Mouse (Mus musculus): ENCODE results near the gene Tufm.
"Not testable (repeated sequence)": the region's sequence is repeated elsewhere in the genome, so short reads cannot be mapped to it uniquely, and the experiment has no call there.

The Tufm gene

GRCm38 (mm10) chr7:126465246-126466030 lies 21.7 kb upstream of the Tufm start:
- DNase-seq (ENCODE audit: low spot score): no peak

GRCm38 (mm10) chr7:126466116-126466515 lies 21.0 kb upstream of the Tufm start:
- DNase-seq (ENCODE audit: low spot score): no peak

- no peak for DNase-seq (ENCODE audit: low spot score)
These were observed 20.5 kb upstream of the Tufm start for GRCm38 (mm10) chr7:126466707-126467106.

- DNase-seq (ENCODE audit: low spot score): no peak
These were observed 19.9 kb upstream of the Tufm start for GRCm38 (mm10) chr7:126467271-126467670.

- DNase-seq (ENCODE audit: low spot score): no peak
These were observed 19.1 kb upstream of the Tufm start for GRCm38 (mm10) chr7:126467834-126468627.

GRCm38 (mm10) chr7:126470077-126470476 lies 17.1 kb upstream of the Tufm start:
- no peak for DNase-seq (ENCODE audit: low spot score)

GRCm38 (mm10) chr7:126471361-126471760 lies 15.8 kb upstream of the Tufm start:
- no peak for DNase-seq (ENCODE audit: low spot score)

GRCm38 (mm10) chr7:126471853-126472252 lies 15.3 kb upstream of the Tufm start:
- DNase-seq (ENCODE audit: low spot score): no peak

- DNase-seq (ENCODE audit: low spot score): no peak
These were observed 14.9 kb upstream of the Tufm start for GRCm38 (mm10) chr7:126472306-126472705.

GRCm38 (mm10) chr7:126472713-126473112 lies 14.4 kb upstream of the Tufm start:
- no peak for DNase-seq (ENCODE audit: low spot score)

GRCm38 (mm10) chr7:126473470-126474086 lies 13.6 kb upstream of the Tufm start:
- DNase-seq (ENCODE audit: low spot score): no peak

- DNase-seq (ENCODE audit: low spot score): no peak
These were observed 12.6 kb upstream of the Tufm start for GRCm38 (mm10) chr7:126474486-126474955.

GRCm38 (mm10) chr7:126474993-126475581 lies 12.1 kb upstream of the Tufm start, which contains the start of gene Sh2b1:
Gene Sh2b1, minus strand, starts transcription at chr7:126475424.
- no peak for DNase-seq (ENCODE audit: low spot score)

GRCm38 (mm10) chr7:126481699-126482098 lies 5.5 kb upstream of the Tufm start:
- no peak for DNase-seq (ENCODE audit: low spot score)

- no peak for DNase-seq (ENCODE audit: low spot score)
These were observed 4.7 kb upstream of the Tufm start for GRCm38 (mm10) chr7:126482392-126482871.

- DNase-seq (ENCODE audit: low spot score): not testable (repeated sequence)
These were observed 640 bp downstream of the Tufm start for GRCm38 (mm10) chr7:126487617-126488385.

- no peak for DNase-seq (ENCODE audit: low spot score)
These were observed 3.8 kb downstream of the Tufm start for GRCm38 (mm10) chr7:126491005-126491404.

GRCm38 (mm10) chr7:126491973-126492372 lies 4.8 kb downstream of the Tufm start:
- no peak for DNase-seq (ENCODE audit: low spot score)

- no peak for DNase-seq (ENCODE audit: low spot score)
These were observed 7.0 kb downstream of the Tufm start for GRCm38 (mm10) chr7:126494120-126494519.

GRCm38 (mm10) chr7:126496475-126496874 lies 9.3 kb downstream of the Tufm start:
- DNase-seq (ENCODE audit: low spot score): no peak

- no peak for DNase-seq (ENCODE audit: low spot score)
These were observed 10.8 kb downstream of the Tufm start for GRCm38 (mm10) chr7:126497966-126498365.
